Mouse (Mus musculus) heart, adult 2 months (tissue): Measurements from ENCODE around the gene Strap. TPM values are rescaled to one million over a fixed set of nuclear protein-coding genes. Genes with fewer than 3 reads are reported as not detected.

Experiments
- DNase-seq, 2 experiments: peaks; one replicate each; pipeline ENCODE4 v3.0.0; 2021
- H3K27ac ChIP-seq: fragments of 200-600 bp; 2 replicates; pipeline ENCODE4 v1.8.1; 2022
- H3K27me3 ChIP-seq: fragments of 200-500 bp; 2 replicates; pipeline ENCODE4 v1.6.1; 2012; ENCODE audit warnings: mild to moderate bottlenecking, low read length, inconsistent platforms, mixed read lengths; ENCODE audit not compliant: control insufficient read depth, insufficient read depth
- H3K36me3 ChIP-seq: fragments of 200-500 bp; 2 replicates; pipeline ENCODE4 v1.6.1; 2012; ENCODE audit warnings: low read length, inconsistent platforms; ENCODE audit not compliant: control insufficient read depth, insufficient read depth
- H3K4me1 ChIP-seq: fragments of 200-500 bp; 2 replicates; pipeline ENCODE4 v1.6.1; 2011; ENCODE audit warnings: low read length; ENCODE audit not compliant: control insufficient read depth, insufficient read depth
- H3K4me3 ChIP-seq: fragments of 200-600 bp; 2 replicates; pipeline ENCODE4 v1.8.1; 2022
- H3K79me2 ChIP-seq: fragments of 200-500 bp; replicated peaks from 2 replicates; pipeline ENCODE4 v1.6.1; 2012; ENCODE audit warnings: mild to moderate bottlenecking, inconsistent platforms, low read length, moderate library complexity, mixed read lengths; ENCODE audit not compliant: control insufficient read depth, insufficient read depth
- H3K9ac ChIP-seq: fragments of 200-500 bp; 2 replicates; pipeline ENCODE4 v1.6.1; 2012; ENCODE audit warnings: low read depth, mild to moderate bottlenecking, control low read depth, inconsistent platforms, low read length, mixed read lengths
- CTCF ChIP-seq: fragments of 200-600 bp; IDR thresholded peaks from 2 replicates; pipeline ENCODE4 v1.8.1; 2022; ENCODE audit warnings: antibody characterized with exemption, mild to moderate bottlenecking, moderate library complexity
- EP300 ChIP-seq: fragments of 200-500 bp; IDR thresholded peaks from 2 replicates; pipeline ENCODE4 v1.6.1; 2011; ENCODE audit warnings: low read depth, low read length, control low read depth; ENCODE audit not compliant: insufficient read depth
- POLR2A ChIP-seq: fragments of 200-500 bp; IDR thresholded peaks from 2 replicates; pipeline ENCODE4 v1.6.1; 2011; ENCODE audit warnings: mild to moderate bottlenecking, low read depth, low read length, control low read depth; ENCODE audit not compliant: insufficient read depth
- WGBS: fragments of 180-500 bp; shearing (Covaris S2); methylation state at CpG from one replicate; pipeline ENCODE4 v1.1.7; 2018; 5-methylcytosine and 5-hydroxymethylcytosine counted together
- intact Hi-C: fragments of 180-260 bp; cut with DNase I; formaldehyde crosslinking; loops from one replicate; pipeline ENCODE4 v1.15.1; 2025
- polyA plus RNA-seq: library from polyadenylated mRNA; depleted of rRNA; stranded (reverse); fragments of >200 nt; gene quantifications from 2 replicates; pipeline ENCODE4 v1.2.3, GENCODE M21; 2012
- total RNA-seq, 2 experiments: library from RNA; stranded (reverse); gene quantifications; 2 replicates each; pipeline ENCODE4 v1.2.3; 2021

Strap gene
- total and polyA plus RNA-seq, 3 experiments, result 26.3 to 86.5 (median 81.6) TPM

- DNase-seq, result no peak
- no peak overlapping the region for H3K9ac ChIP-seq
- no peaks in the 10 kb centered on the region; the same call in 1 of the 2 replicates for H3K79me2 ChIP-seq
- H3K27ac ChIP-seq, result no peak overlapping the region
- 87% methylated on average over 15 of the region's 15 CpGs for WGBS
- no peaks in the 10 kb centered on the region for H3K36me3 ChIP-seq
- intact Hi-C loops, result no loop called here
- no peak overlapping the region for H3K4me3 ChIP-seq
- H3K4me1 ChIP-seq, result no peaks in the 10 kb centered on the region
- no peak for TF ChIP-seq EP300
- no peak for TF ChIP-seq POLR2A
- TF ChIP-seq CTCF, result no peak
- no peaks in the 10 kb centered on the region for H3K27me3 ChIP-seq
These were observed 26.1 kb downstream of the Strap start for GRCm38 (mm10) chr6:137760966-137761365.

GRCm38 (mm10) chr6:137764572-137765210, 29.8 kb downstream of the Strap start:
- 67% methylated on average over 3 of the region's 3 CpGs for WGBS
- H3K36me3 ChIP-seq, result no peaks in the 10 kb centered on the region
- H3K79me2 ChIP-seq, result no peaks in the 10 kb centered on the region; the same call in 1 of the 2 replicates
- no peak for TF ChIP-seq POLR2A
- TF ChIP-seq CTCF, result no peak
- H3K4me1 ChIP-seq, result no peaks in the 10 kb centered on the region
- no peak overlapping the region for H3K4me3 ChIP-seq
- H3K9ac ChIP-seq, result no peak overlapping the region
- no peaks in the 10 kb centered on the region for H3K27me3 ChIP-seq
- no peak overlapping the region for H3K27ac ChIP-seq
- intact Hi-C loops, result no loop called here
- no peak for DNase-seq

- no peak overlapping the region for H3K9ac ChIP-seq
- DNase-seq, result no peak
- TF ChIP-seq EP300, result no peak
- TF ChIP-seq CTCF, result no peak
- TF ChIP-seq POLR2A, result no peak
- no peaks in the 10 kb centered on the region for H3K36me3 ChIP-seq
- no peaks in the 10 kb centered on the region; the same call in 1 of the 2 replicates for H3K79me2 ChIP-seq
- H3K4me3 ChIP-seq, result no peak overlapping the region
- intact Hi-C loops, result no loop called here
- H3K27ac ChIP-seq, result no peak overlapping the region
- H3K27me3 ChIP-seq, result no peaks in the 10 kb centered on the region
- no peaks in the 10 kb centered on the region for H3K4me1 ChIP-seq
These were observed 31.3 kb downstream of the Strap start for GRCm38 (mm10) chr6:137766177-137766576.

- DNase-seq, result no peak
- TF ChIP-seq POLR2A (no peak), CTCF (no peak), EP300 (no peak)
These were observed 36.9 kb downstream of the Strap start for GRCm38 (mm10) chr6:137771621-137772250.

GRCm38 (mm10) chr6:137772918-137773636, 38.2 kb downstream of the Strap start:
- no peaks in the 10 kb centered on the region for H3K79me2 ChIP-seq
- DNase-seq, result no peak
- TF ChIP-seq POLR2A (no peak), CTCF (no peak), EP300 (no peak)
- no peak overlapping the region for H3K9ac ChIP-seq
- no peaks in the 10 kb centered on the region for H3K36me3 ChIP-seq
- 94% methylated on average over 8 of the region's 8 CpGs for WGBS
- H3K4me3 ChIP-seq, result no peak overlapping the region
- no peaks in the 10 kb centered on the region for H3K4me1 ChIP-seq
- intact Hi-C loops, result no loop called here
- H3K27me3 ChIP-seq, result no peaks in the 10 kb centered on the region
- H3K27ac ChIP-seq, result no peak overlapping the region

More at GRCm38 (mm10) chr6:137771621-137772250, 36.9 kb downstream of the Strap start:
- H3K27me3 ChIP-seq, result no peaks in the 10 kb centered on the region
- WGBS, result 67% methylated on average over 3 of the region's 3 CpGs
- no peaks in the 10 kb centered on the region for H3K79me2 ChIP-seq
- no peak overlapping the region for H3K9ac ChIP-seq
- H3K36me3 ChIP-seq, result no peaks in the 10 kb centered on the region
- H3K4me3 ChIP-seq, result no peak overlapping the region
- H3K4me1 ChIP-seq, result no peaks in the 10 kb centered on the region
- H3K27ac ChIP-seq, result no peak overlapping the region
- intact Hi-C loops, result no loop called here

GRCm38 (mm10) chr6:137773637-137774028, 38.8 kb downstream of the Strap start:
- WGBS, result 82% methylated on average over 6 of the region's 6 CpGs

More at GRCm38 (mm10) chr6:137773637-137774028, 38.8 kb downstream of the Strap start:
- no peak for TF ChIP-seq EP300
- TF ChIP-seq CTCF, result no peak
- no peak for TF ChIP-seq POLR2A
- no peak for DNase-seq
- Histone ChIP-seq H3K4me1 (no peaks in the 10 kb centered on the region), H3K36me3 (no peaks in the 10 kb centered on the region), H3K27ac (no peak overlapping the region), H3K4me3 (no peak overlapping the region), H3K9ac (no peak overlapping the region), H3K79me2 (no peaks in the 10 kb centered on the region), H3K27me3 (no peaks in the 10 kb centered on the region)
- intact Hi-C loops, result no loop called here
